Mouse (Mus musculus): ENCODE results near the gene Gtf2h1. TPM values are rescaled to one million over a fixed set of nuclear protein-coding genes. Genes with fewer than 3 reads are reported as not detected.

Gtf2h1 gene
- 50.4 and 54.0 TPM in 2 replicates for polyA plus RNA-seq (2016; fragmentation: Nextera tagmentation; extraction: Ambion mirVana)

DNA sequence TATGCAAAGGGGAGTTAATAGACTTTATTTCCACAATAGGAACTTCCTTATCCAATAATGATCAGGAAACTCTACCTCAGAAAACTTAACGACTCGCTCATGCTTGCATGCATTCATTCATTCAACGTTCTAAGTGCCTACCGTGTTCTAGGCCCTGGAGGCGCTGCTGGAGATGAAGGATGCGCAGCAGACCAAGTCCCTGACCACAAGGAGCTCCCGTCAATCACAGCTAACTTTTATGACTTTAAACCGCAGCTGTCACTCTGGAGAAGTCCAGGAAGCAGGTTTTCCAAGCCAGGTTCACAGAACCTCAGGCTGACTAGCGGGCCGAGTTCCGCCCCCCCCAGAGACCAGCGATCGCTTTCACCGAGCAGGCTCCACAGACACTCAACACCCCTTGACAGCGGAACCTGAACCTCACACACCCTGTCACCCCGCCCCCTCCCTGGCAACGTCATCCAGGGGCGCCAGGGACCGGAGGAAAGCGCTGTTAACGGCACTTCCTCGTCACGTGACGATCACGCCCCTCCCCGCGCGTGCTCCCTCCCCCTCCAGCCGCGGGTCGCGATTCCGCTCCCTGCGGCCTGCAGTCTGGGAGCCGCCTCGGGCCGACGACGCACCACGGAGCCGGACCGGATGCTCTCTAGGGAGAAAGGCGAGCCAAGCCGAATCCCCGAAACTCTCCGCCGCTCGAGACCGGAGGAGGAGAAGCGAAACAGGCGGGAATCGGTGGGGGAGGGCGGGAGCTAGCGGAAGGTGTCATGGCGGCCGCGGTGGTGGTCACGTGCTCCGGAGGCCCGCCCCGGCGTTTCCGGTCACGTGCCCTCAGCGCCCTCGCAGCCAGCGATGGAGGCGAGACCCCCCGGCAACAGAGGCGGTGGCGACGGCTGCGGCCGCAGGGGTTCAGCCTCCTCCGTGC, at the start of gene Gtf2h1, which contains the start of gene Hps5:
Gene Gtf2h1, plus strand, starts transcription at position 817 of the 919 bp plus-strand sequence.
Gene Hps5, minus strand, starts transcription at position 778 of the 919 bp plus-strand sequence.
- Histone ChIP-seq H3K27ac (peak within 1 kb of the TSS; percentile 86), H3K9ac (peak within 1 kb of the TSS; percentile 84), H3K27me3 (no peaks in the 10 kb centered on the region), H3K4me1 (peaks cover 17% of the 10 kb centered on the region), H3K4me3 (peak within 1 kb of the TSS; percentile 93), H3K9me3 (no peaks in the 10 kb centered on the region), H3K4me2 (replicated peaks) (peak within 1 kb of the TSS; percentile 83), H3K36me3 (peaks cover 7% of the 10 kb centered on the region)
- peak; percentile 97 for ATAC-seq (ENCODE audit: insufficient number of reproducible peaks, insufficient read depth, low FRiP score, low TSS enrichment)
- under 1% methylated on average over 75 of the region's 75 CpGs for WGBS

DNA sequence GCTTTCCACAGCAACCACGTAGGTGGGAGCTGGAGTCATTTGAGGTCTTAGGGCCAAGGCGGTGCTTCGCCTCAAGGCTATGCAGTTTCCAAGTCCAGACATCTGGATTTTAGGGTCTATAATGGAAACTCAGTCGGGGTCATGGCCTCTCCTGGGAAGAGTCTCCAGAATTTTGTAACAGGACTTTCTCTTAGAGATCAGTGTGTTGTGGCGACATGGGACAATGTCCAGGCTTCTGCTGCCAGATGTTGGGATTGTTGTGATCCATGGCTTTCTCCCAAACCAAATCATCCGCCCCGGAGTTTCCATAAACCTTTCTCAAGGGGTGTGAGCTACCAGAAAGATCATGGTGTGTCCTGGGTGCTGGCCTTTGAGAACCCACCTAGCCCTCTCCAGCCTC, 49.5 kb upstream of the Gtf2h1 start:
- no peak for ATAC-seq (ENCODE audit: insufficient number of reproducible peaks, insufficient read depth, low FRiP score, low TSS enrichment)
- Histone ChIP-seq H3K27ac (no peak overlapping the region), H3K4me1 (no peaks in the 10 kb centered on the region), H3K4me3 (no peak overlapping the region), H3K9me3 (no peaks in the 10 kb centered on the region), H3K27me3 (no peaks in the 10 kb centered on the region), H3K36me3 (no peaks in the 10 kb centered on the region), H3K9ac (no peak overlapping the region), H3K4me2 (replicated peaks) (no peak overlapping the region)
- 67% methylated on average over 7 of the region's 7 CpGs for WGBS

DNA sequence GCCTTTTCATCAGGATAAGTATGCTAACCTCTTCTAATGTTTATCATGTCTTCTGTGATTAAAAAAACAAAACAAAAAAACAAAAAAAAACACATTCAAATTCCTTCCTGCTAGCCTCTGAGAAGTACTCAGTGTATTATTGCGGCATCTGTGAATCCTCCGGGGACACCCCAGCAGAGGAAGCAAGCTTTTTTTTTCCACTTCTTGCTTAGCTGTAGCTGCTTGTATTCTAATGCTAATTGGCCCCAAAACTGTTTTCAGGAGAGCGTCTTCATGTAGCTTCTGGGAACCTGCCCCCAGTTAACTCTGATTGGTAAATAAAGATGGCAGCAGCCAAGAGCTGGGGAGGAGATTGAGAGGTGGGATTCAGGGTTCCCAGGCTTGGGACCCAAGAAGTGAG, 47.4 kb upstream of the Gtf2h1 start:
- 45% methylated on average over 3 of the region's 3 CpGs for WGBS
- no peak overlapping the region for H3K9ac ChIP-seq
- no peak for ATAC-seq (ENCODE audit: insufficient number of reproducible peaks, insufficient read depth, low FRiP score, low TSS enrichment)

GRCm38 (mm10) chr7:46751490-46751889, 44.4 kb upstream of the Gtf2h1 start, which contains the start of gene Saa2:
TSS of gene Saa2 (plus strand) at chr7:46751790.
- H3K27me3 ChIP-seq, result no peaks in the 10 kb centered on the region
- 68% methylated on average over 3 of the region's 3 CpGs for WGBS
- no peaks in the 10 kb centered on the region for H3K9me3 ChIP-seq
- H3K36me3 ChIP-seq, result no peaks in the 10 kb centered on the region
- no peak for ATAC-seq (ENCODE audit: insufficient number of reproducible peaks, insufficient read depth, low FRiP score, low TSS enrichment)
- H3K4me1 ChIP-seq, result no peaks in the 10 kb centered on the region
- no peak within 1 kb of the TSS for H3K4me3 ChIP-seq
- H3K27ac ChIP-seq, result no peak within 1 kb of the TSS
- no peak within 1 kb of the TSS for H3K9ac ChIP-seq
- H3K4me2 ChIP-seq (replicated peaks), result no peak within 1 kb of the TSS

More for the DNA sequence above, 47.4 kb upstream of the Gtf2h1 start:
- H3K4me3 ChIP-seq, result no peak overlapping the region
- no peaks in the 10 kb centered on the region for H3K27me3 ChIP-seq
- no peak overlapping the region for H3K27ac ChIP-seq
- no peaks in the 10 kb centered on the region for H3K9me3 ChIP-seq
- no peaks in the 10 kb centered on the region for H3K4me1 ChIP-seq
- H3K36me3 ChIP-seq, result no peaks in the 10 kb centered on the region
- no peak overlapping the region for H3K4me2 ChIP-seq (replicated peaks)

DNA sequence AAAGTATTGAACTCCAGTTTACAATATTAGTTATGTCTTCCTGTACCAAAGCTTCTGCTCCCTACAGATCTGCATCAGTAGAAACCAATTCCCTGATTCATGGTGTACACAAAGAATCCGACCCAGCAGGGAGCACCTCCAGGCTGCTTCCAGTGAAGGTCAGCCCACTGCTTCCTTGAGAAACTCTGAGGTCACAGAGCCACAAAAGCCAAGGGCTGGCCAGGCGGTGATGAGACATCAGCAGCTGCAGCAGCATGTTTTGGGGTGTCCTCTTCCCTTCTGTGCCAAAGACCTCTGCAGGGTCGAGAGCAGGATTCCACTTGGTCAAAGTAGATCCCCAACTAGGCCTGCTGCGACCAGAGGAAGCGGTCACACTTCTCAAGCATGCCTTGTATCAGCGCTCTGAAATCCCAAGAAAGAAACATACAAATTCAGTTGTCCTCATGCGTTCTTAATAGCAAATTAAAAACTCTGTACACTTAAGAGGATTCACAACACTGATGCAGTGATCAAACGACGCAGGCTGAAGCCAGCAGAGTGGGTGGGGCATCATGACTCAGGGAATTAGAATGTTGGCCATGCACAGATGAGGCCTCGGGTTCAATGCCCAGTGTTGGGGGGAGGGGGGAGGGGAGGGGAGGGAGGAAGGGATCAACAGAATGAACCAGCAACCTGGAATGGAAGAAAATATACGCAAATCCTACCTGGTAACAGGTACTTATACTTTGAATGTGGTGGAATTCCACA, 34.7 kb upstream of the Gtf2h1 start:
- Histone ChIP-seq H3K4me1 (no peaks in the 10 kb centered on the region), H3K4me2 (replicated peaks) (no peak overlapping the region), H3K27me3 (no peaks in the 10 kb centered on the region), H3K27ac (no peak overlapping the region), H3K4me3 (no peak overlapping the region), H3K9ac (no peak overlapping the region), H3K36me3 (peaks cover 61% of the 10 kb centered on the region), H3K9me3 (no peaks in the 10 kb centered on the region)
- ATAC-seq (ENCODE audit: insufficient number of reproducible peaks, insufficient read depth, low FRiP score, low TSS enrichment), result no peak
- 72% methylated on average over 11 of the region's 11 CpGs for WGBS

DNA sequence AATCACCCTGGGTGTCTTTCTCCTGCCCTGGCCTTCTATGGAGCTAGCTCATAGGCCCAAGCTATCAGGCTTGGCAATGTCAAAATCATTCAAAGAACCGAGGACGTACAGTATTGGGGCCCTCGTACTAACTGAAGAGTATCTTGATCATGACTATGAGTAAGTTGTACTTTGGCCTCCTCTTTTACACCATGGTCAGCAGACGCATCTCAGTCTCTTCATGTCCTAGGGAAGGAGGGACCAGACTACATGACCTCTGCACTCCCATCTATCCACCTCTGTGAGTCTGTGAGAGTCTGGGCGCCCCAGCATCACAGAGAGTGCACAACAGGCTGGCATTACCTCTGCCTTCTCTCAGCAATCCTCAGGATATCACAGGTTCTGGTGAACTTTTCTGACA, 33.3 kb upstream of the Gtf2h1 start:
- Histone ChIP-seq H3K36me3 (peaks cover 68% of the 10 kb centered on the region), H3K4me3 (no peak overlapping the region), H3K9me3 (no peaks in the 10 kb centered on the region), H3K4me1 (no peaks in the 10 kb centered on the region), H3K9ac (no peak overlapping the region), H3K27ac (no peak overlapping the region), H3K27me3 (no peaks in the 10 kb centered on the region), H3K4me2 (replicated peaks) (no peak overlapping the region)
- ATAC-seq (ENCODE audit: insufficient number of reproducible peaks, insufficient read depth, low FRiP score, low TSS enrichment), result no peak
- 90% methylated on average over 5 of the region's 5 CpGs for WGBS

GRCm38 (mm10) chr7:46764672-46765071, 31.2 kb upstream of the Gtf2h1 start:
- no peak overlapping the region for H3K4me3 ChIP-seq
- H3K27me3 ChIP-seq, result no peaks in the 10 kb centered on the region
- H3K9me3 ChIP-seq, result no peaks in the 10 kb centered on the region
- WGBS, result 93% methylated on average over 8 of the region's 8 CpGs
- no peak overlapping the region for H3K27ac ChIP-seq
- H3K9ac ChIP-seq, result no peak overlapping the region
- peaks cover 78% of the 10 kb centered on the region for H3K36me3 ChIP-seq
- no peak overlapping the region for H3K4me2 ChIP-seq (replicated peaks)
- H3K4me1 ChIP-seq, result no peaks in the 10 kb centered on the region
- ATAC-seq (ENCODE audit: insufficient number of reproducible peaks, insufficient read depth, low FRiP score, low TSS enrichment), result no peak

DNA sequence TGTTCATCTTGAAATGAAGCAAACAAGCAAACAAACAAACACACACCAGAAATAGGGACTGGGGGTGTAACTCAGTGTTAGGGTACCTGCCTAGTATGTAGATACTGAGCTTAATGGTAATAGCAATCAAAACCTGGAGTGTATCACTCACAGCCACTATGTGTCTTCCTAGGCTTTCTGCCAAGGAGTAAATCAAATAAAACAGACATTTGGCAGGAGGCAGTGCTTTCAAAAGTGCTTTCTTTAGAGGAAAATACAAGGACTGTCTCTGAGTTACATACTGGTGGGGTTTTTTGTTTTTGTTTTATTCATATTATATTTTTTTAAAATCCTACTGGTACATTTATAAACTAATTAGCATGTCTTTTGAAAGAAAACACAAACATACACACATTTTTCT, 28.5 kb upstream of the Gtf2h1 start:
- Histone ChIP-seq H3K9ac (no peak overlapping the region), H3K36me3 (peaks cover 64% of the 10 kb centered on the region), H3K27ac (no peak overlapping the region), H3K27me3 (no peaks in the 10 kb centered on the region), H3K4me2 (replicated peaks) (no peak overlapping the region), H3K9me3 (no peaks in the 10 kb centered on the region), H3K4me3 (no peak overlapping the region), H3K4me1 (no peaks in the 10 kb centered on the region)
- no peak for ATAC-seq (ENCODE audit: insufficient number of reproducible peaks, insufficient read depth, low FRiP score, low TSS enrichment)

- ATAC-seq (ENCODE audit: insufficient number of reproducible peaks, insufficient read depth, low FRiP score, low TSS enrichment), result no peak
- 91% methylated on average over 7 of the region's 7 CpGs for WGBS
- no peaks in the 10 kb centered on the region for H3K27me3 ChIP-seq
- no peak overlapping the region for H3K9ac ChIP-seq
- H3K4me2 ChIP-seq (replicated peaks), result no peak overlapping the region
- H3K4me3 ChIP-seq, result no peak overlapping the region
- peaks cover 64% of the 10 kb centered on the region for H3K36me3 ChIP-seq
- no peaks in the 10 kb centered on the region for H3K9me3 ChIP-seq
- no peaks in the 10 kb centered on the region for H3K4me1 ChIP-seq
- no peak overlapping the region for H3K27ac ChIP-seq
These were observed 27.5 kb upstream of the Gtf2h1 start for GRCm38 (mm10) chr7:46768451-46768850.

- no peak for ATAC-seq (ENCODE audit: insufficient number of reproducible peaks, insufficient read depth, low FRiP score, low TSS enrichment)
- H3K4me2 ChIP-seq (replicated peaks), result no peak overlapping the region
- WGBS, result 62% methylated on average over 4 of the region's 4 CpGs
- no peaks in the 10 kb centered on the region for H3K27me3 ChIP-seq
- no peaks in the 10 kb centered on the region for H3K9me3 ChIP-seq
- H3K4me3 ChIP-seq, result no peak overlapping the region
- peaks cover 68% of the 10 kb centered on the region for H3K36me3 ChIP-seq
- H3K27ac ChIP-seq, result no peak overlapping the region
- H3K9ac ChIP-seq, result no peak overlapping the region
- H3K4me1 ChIP-seq, result no peaks in the 10 kb centered on the region
These were observed 25.2 kb upstream of the Gtf2h1 start for GRCm38 (mm10) chr7:46770706-46771105.

- Histone ChIP-seq H3K9me3 (no peaks in the 10 kb centered on the region), H3K4me2 (replicated peaks) (no peak overlapping the region), H3K36me3 (peaks cover 38% of the 10 kb centered on the region), H3K4me1 (0 out of 2 replicates have a peak, but pooled peaks cover 6% of the 10 kb centered on the region), H3K27ac (no peak overlapping the region), H3K9ac (no peak overlapping the region), H3K4me3 (no peak overlapping the region), H3K27me3 (no peaks in the 10 kb centered on the region)
- ATAC-seq (ENCODE audit: insufficient number of reproducible peaks, insufficient read depth, low FRiP score, low TSS enrichment), result no peak
- 87% methylated on average over 5 of the region's 5 CpGs for WGBS
These were observed 6.6 kb upstream of the Gtf2h1 start for GRCm38 (mm10) chr7:46789177-46789849.
